Mouse (Mus musculus) G1E (cell line): Measurements from ENCODE around the gene Eef1e1.

ENCODE experiments used
- CTCF ChIP-seq: IDR thresholded peaks from 2 replicates; pipeline ENCODE4 v1.5.1; 2012; ENCODE audit warnings: low read depth, low read length, inconsistent platforms, mixed read lengths
- GATA1 ChIP-seq: IDR thresholded peaks from 2 replicates; pipeline ENCODE4 v1.6.1; 2012; ENCODE audit warnings: borderline replicate concordance, low read length, inconsistent platforms, mixed read lengths
- GATA2 ChIP-seq: IDR thresholded peaks from 2 replicates; pipeline ENCODE4 v1.6.1; 2012; ENCODE audit warnings: low read depth, low read length, inconsistent platforms, borderline replicate concordance
- POLR2AphosphoS5 ChIP-seq: IDR thresholded peaks from 2 replicates; pipeline ENCODE4 v1.6.1; 2012; ENCODE audit warnings: low read depth, low read length, inconsistent platforms; ENCODE audit not compliant: insufficient replicate concordance
- TAL1 ChIP-seq: conservative IDR thresholded peaks from 2 replicates; pipeline ENCODE4 v1.6.1; 2012; ENCODE audit warnings: low read depth, low read length, inconsistent platforms, mixed read lengths

- TF ChIP-seq CTCF: no peak
- TF ChIP-seq GATA1: no peak
- TF ChIP-seq TAL1: no peak
- no peak for TF ChIP-seq POLR2AphosphoS5
- no peak for TF ChIP-seq GATA2
Observed at GRCm38 (mm10) chr13:38600811-38601210, 58.0 kb downstream of the Eef1e1 start.
